Mouse (Mus musculus) heart, postnatal 0 days (tissue): ENCODE data around the gene Pde4d. TPM values are rescaled to one million over a fixed set of nuclear protein-coding genes. Genes with fewer than 3 reads are reported as not detected.
A peak's percentile ranks its signal among the peaks of the same experiment; 100 is the strongest.

Experiments used
- ATAC-seq: fragments of 200-750 bp; cut with Nextera tagmentation; 2 replicates; pipeline ENCODE4 v1.8.0; 2017; ENCODE audit warnings: low read depth, moderate number of reproducible peaks, moderate library complexity; ENCODE audit not compliant: insufficient read depth
- DNase-seq: peaks from one replicate; pipeline ENCODE4 v3.0.0-alpha.2; 2016; ENCODE audit warnings: low spot score
- H3K27ac ChIP-seq: fragments of 300-500 bp; sonication (generic); 2 replicates; pipeline ENCODE4 v1.5.1; 2014; ENCODE audit warnings: low read depth, mild to moderate bottlenecking
- H3K27me3 ChIP-seq: fragments of 300-500 bp; sonication (generic); 2 replicates; pipeline ENCODE4 v1.6.1; 2014; ENCODE audit warnings: low read length, mixed read lengths; ENCODE audit not compliant: control insufficient read depth, insufficient read depth
- H3K36me3 ChIP-seq: fragments of 300-500 bp; sonication (generic); replicated peaks from 2 replicates; pipeline ENCODE4 v1.6.1; 2014; ENCODE audit warnings: low read length, mixed read lengths; ENCODE audit not compliant: control insufficient read depth, insufficient read depth
- H3K4me1 ChIP-seq: fragments of 300-500 bp; sonication (generic); 2 replicates; pipeline ENCODE4 v1.6.1; 2014; ENCODE audit warnings: antibody characterized with exemption; ENCODE audit not compliant: control insufficient read depth, insufficient read depth
- H3K4me2 ChIP-seq: fragments of 300-500 bp; sonication (generic); 2 replicates; pipeline ENCODE4 v1.6.1; 2014; ENCODE audit warnings: low read depth, mild to moderate bottlenecking, low read length, moderate library complexity
- H3K4me3 ChIP-seq: fragments of 300-500 bp; sonication (generic); 2 replicates; pipeline ENCODE4 v1.5.1; 2014; ENCODE audit warnings: low read depth, low read length
- H3K9ac ChIP-seq: fragments of 300-500 bp; sonication (generic); replicated peaks from 2 replicates; pipeline ENCODE4 v1.6.1; 2014; ENCODE audit warnings: low read depth, low read length, mixed read lengths
- H3K9me3 ChIP-seq: fragments of 300-500 bp; sonication (generic); replicated peaks from 2 replicates; pipeline ENCODE4 v1.6.1; 2016; ENCODE audit warnings: low read length; ENCODE audit not compliant: control insufficient read depth
- CTCF ChIP-seq: IDR thresholded peaks from 2 replicates; pipeline ENCODE4 v1.5.1; 2016; ENCODE audit warnings: antibody characterized with exemption, control low read depth, low read depth
- EP300 ChIP-seq: IDR thresholded peaks from 2 replicates; pipeline ENCODE4 v1.6.1; 2016; ENCODE audit warnings: antibody characterized with exemption, low read depth
- WGBS: fragments of 180-500 bp; shearing (Covaris S2); extraction: QIAGEN DNeasy Blood & Tissue Kit; methylation state at CpG from one replicate; pipeline ENCODE4 v1.1.7; 2014; 5-methylcytosine and 5-hydroxymethylcytosine counted together
- polyA plus RNA-seq: library from polyadenylated mRNA; unstranded; fragments of >200 nt; fragmentation: Nextera tagmentation; extraction: Ambion mirVana; gene quantifications from 2 replicates; pipeline ENCODE4 v1.2.1, GENCODE M21; 2015
- total RNA-seq: library from RNA; depleted of rRNA; stranded (reverse); fragments of >200 nt; gene quantifications from 2 replicates; pipeline ENCODE4 v1.2.3, GENCODE M21; 2014; ENCODE audit warnings: low replicate concordance; rRNA removed

Pde4d gene
- total RNA-seq: 42.7 and 58.0 TPM in 2 replicates
- 19.7 and 21.9 TPM in 2 replicates for polyA plus RNA-seq

- Histone ChIP-seq H3K4me1 (peaks cover 9% of the 10 kb centered on the region; the same call in 1 of the 2 replicates), H3K36me3 (no peaks in the 10 kb centered on the region), H3K9me3 (no peaks in the 10 kb centered on the region), H3K4me3 (peak within 1 kb of the TSS; percentile 23), H3K4me2 (peak within 1 kb of the TSS; percentile 55), H3K27ac (peak within 1 kb of the TSS; percentile 90), H3K27me3 (no peaks in the 10 kb centered on the region), H3K9ac (peak within 1 kb of the TSS; percentile 33; the same call in 1 of the 2 replicates)
- WGBS: 9% methylated on average over 10 of the region's 10 CpGs
- no peak for TF ChIP-seq CTCF
- no peak for TF ChIP-seq EP300
- DNase-seq (peak; percentile 54), ATAC-seq (peak; percentile 55)
Observed at GRCm38 (mm10) chr13:108449116-108450097, at the start of gene Pde4d. Gene Pde4d (plus strand): TSS chr13:108449948.

GRCm38 (mm10) chr13:108403197-108403596 lies 46.6 kb upstream of the Pde4d start:
- TF ChIP-seq EP300 (no peak), CTCF (no peak)

GRCm38 (mm10) chr13:108404372-108404771 lies 45.4 kb upstream of the Pde4d start:
- no peak for ATAC-seq
- no peak overlapping the region for H3K27ac ChIP-seq
- no peaks in the 10 kb centered on the region for H3K4me1 ChIP-seq
- no peak overlapping the region for H3K9ac ChIP-seq
- no peak overlapping the region for H3K4me2 ChIP-seq
- H3K27me3 ChIP-seq: no peaks in the 10 kb centered on the region
- no peak for DNase-seq
- TF ChIP-seq EP300 (no peak), CTCF (no peak)
- H3K36me3 ChIP-seq: 0 out of 2 replicates have a peak, but pooled peaks cover 3% of the 10 kb centered on the region
- no peaks in the 10 kb centered on the region for H3K9me3 ChIP-seq
- 87% methylated on average over 4 of the region's 4 CpGs for WGBS
- no peak overlapping the region for H3K4me3 ChIP-seq

More at GRCm38 (mm10) chr13:108403197-108403596, 46.6 kb upstream of the Pde4d start:
- Histone ChIP-seq H3K9me3 (no peaks in the 10 kb centered on the region), H3K4me3 (no peak overlapping the region), H3K4me1 (no peaks in the 10 kb centered on the region), H3K4me2 (no peak overlapping the region), H3K36me3 (0 out of 2 replicates have a peak, but pooled peaks cover 3% of the 10 kb centered on the region), H3K27me3 (no peaks in the 10 kb centered on the region), H3K9ac (no peak overlapping the region), H3K27ac (no peak overlapping the region)
- no peak for ATAC-seq
- WGBS: 90% methylated on average over 5 of the region's 5 CpGs
- no peak for DNase-seq

GRCm38 (mm10) chr13:108415464-108415863 lies 34.3 kb upstream of the Pde4d start:
- Histone ChIP-seq H3K9me3 (no peaks in the 10 kb centered on the region), H3K4me1 (no peaks in the 10 kb centered on the region), H3K4me2 (no peak overlapping the region), H3K9ac (no peak overlapping the region), H3K4me3 (no peak overlapping the region), H3K36me3 (no peaks in the 10 kb centered on the region), H3K27me3 (no peaks in the 10 kb centered on the region), H3K27ac (no peak overlapping the region)
- DNase-seq (no peak), ATAC-seq (no peak)
- WGBS: 71% methylated on average over 2 of the region's 2 CpGs
- TF ChIP-seq EP300 (no peak), CTCF (no peak)

- DNase-seq: no peak
- no peak overlapping the region for H3K9ac ChIP-seq
- WGBS: 74% methylated on average over 1 of the region's 1 CpGs
- no peak overlapping the region for H3K4me3 ChIP-seq
- no peaks in the 10 kb centered on the region for H3K4me1 ChIP-seq
- no peaks in the 10 kb centered on the region for H3K9me3 ChIP-seq
- no peak overlapping the region for H3K27ac ChIP-seq
- no peak for ATAC-seq
- no peak for TF ChIP-seq CTCF
- TF ChIP-seq EP300: no peak
- H3K4me2 ChIP-seq: no peak overlapping the region
- H3K27me3 ChIP-seq: no peaks in the 10 kb centered on the region
- no peaks in the 10 kb centered on the region for H3K36me3 ChIP-seq
Observed at GRCm38 (mm10) chr13:108418741-108419507, 30.8 kb upstream of the Pde4d start.
